Mouse (Mus musculus) forebrain, postnatal 0 days (tissue): ENCODE measurements around the gene D10Jhu81e. TPM values are rescaled to one million over a fixed set of nuclear protein-coding genes. Genes with fewer than 3 reads are reported as not detected.
"Not testable (repeated sequence)": the region's sequence is repeated elsewhere in the genome, so short reads cannot be mapped to it uniquely, and the experiment has no call there.

ENCODE experiments used
- ATAC-seq: fragments of 200-750 bp; cut with Nextera tagmentation; 2 replicates; pipeline ENCODE4 v1.8.0; 2017; ENCODE audit warnings: mild to moderate bottlenecking, moderate library complexity
- DNase-seq: peaks from one replicate; pipeline ENCODE4 v3.0.0-alpha.2; 2015
- H3K27ac ChIP-seq: fragments of 300-500 bp; sonication (generic); 2 replicates; pipeline ENCODE4 v1.5.1; 2014; ENCODE audit warnings: low read depth, mild to moderate bottlenecking, antibody characterized with exemption, low read length, moderate library complexity, mixed read lengths
- H3K27me3 ChIP-seq: fragments of 300-500 bp; sonication (generic); 2 replicates; pipeline ENCODE4 v1.6.1; 2014; ENCODE audit warnings: mild to moderate bottlenecking, low read length, mixed read lengths; ENCODE audit not compliant: insufficient read depth
- H3K36me3 ChIP-seq: fragments of 300-500 bp; sonication (generic); 2 replicates; pipeline ENCODE4 v1.6.1; 2014; ENCODE audit warnings: mild to moderate bottlenecking, moderate library complexity; ENCODE audit not compliant: insufficient read depth
- H3K4me1 ChIP-seq: fragments of 300-500 bp; sonication (generic); 2 replicates; pipeline ENCODE4 v1.6.1; 2014; ENCODE audit warnings: antibody characterized with exemption; ENCODE audit not compliant: insufficient read depth
- H3K4me2 ChIP-seq: fragments of 300-500 bp; sonication (generic); 2 replicates; pipeline ENCODE4 v1.6.1; 2014; ENCODE audit warnings: low read depth, mild to moderate bottlenecking, moderate library complexity
- H3K4me3 ChIP-seq: fragments of 300-500 bp; sonication (generic); 2 replicates; pipeline ENCODE4 v1.5.1; 2014; ENCODE audit warnings: low read depth, low read length, mixed read lengths
- H3K9ac ChIP-seq: fragments of 300-500 bp; sonication (generic); 2 replicates; pipeline ENCODE4 v1.6.1; 2014; ENCODE audit warnings: mild to moderate bottlenecking
- H3K9me3 ChIP-seq: fragments of 300-500 bp; sonication (generic); 2 replicates; pipeline ENCODE4 v1.6.1; 2016; ENCODE audit warnings: low read length
- CTCF ChIP-seq: sonication (generic); IDR thresholded peaks from 2 replicates; pipeline ENCODE4 v1.5.1; 2016; ENCODE audit warnings: antibody characterized with exemption, control low read depth, low read depth
- WGBS: fragments of 180-500 bp; shearing (Covaris S2); extraction: QIAGEN DNeasy Blood & Tissue Kit; methylation state at CpG from one replicate; pipeline ENCODE4 v1.1.7; 2014; 5-methylcytosine and 5-hydroxymethylcytosine counted together
- polyA plus RNA-seq: library from polyadenylated mRNA; unstranded; fragments of >200 nt; fragmentation: Nextera tagmentation; extraction: Ambion mirVana; gene quantifications from 2 replicates; pipeline ENCODE4 v1.2.1, GENCODE M21; 2015
- total RNA-seq: library from RNA; depleted of rRNA; stranded (reverse); fragments of >200 nt; gene quantifications from 2 replicates; pipeline ENCODE4 v1.2.3, GENCODE M21; 2014; rRNA removed

Gene D10Jhu81e
- total RNA-seq = 76.7 and 85.2 TPM in 2 replicates
- polyA plus RNA-seq = 21.2 and 24.4 TPM in 2 replicates

GRCm38 (mm10) chr10:78169281-78170042 lies at the start of gene D10Jhu81e:
Gene D10Jhu81e (minus strand): TSS chr10:78169782.
- Histone ChIP-seq H3K4me1 (peaks cover 14% of the 10 kb centered on the region), H3K4me3 (peak within 1 kb of the TSS; percentile 90), H3K27ac (peak within 1 kb of the TSS; percentile 85), H3K27me3 (no peaks in the 10 kb centered on the region), H3K4me2 (peak within 1 kb of the TSS; percentile 83), H3K36me3 (peaks cover 64% of the 10 kb centered on the region), H3K9me3 (no peaks in the 10 kb centered on the region), H3K9ac (peak within 1 kb of the TSS; percentile 91)
- 3% methylated on average over 50 of the region's 50 CpGs for WGBS
- peak; percentile 47 for TF ChIP-seq CTCF
- peak; percentile 98 for DNase-seq
- ATAC-seq = peak; percentile 98

DNA sequence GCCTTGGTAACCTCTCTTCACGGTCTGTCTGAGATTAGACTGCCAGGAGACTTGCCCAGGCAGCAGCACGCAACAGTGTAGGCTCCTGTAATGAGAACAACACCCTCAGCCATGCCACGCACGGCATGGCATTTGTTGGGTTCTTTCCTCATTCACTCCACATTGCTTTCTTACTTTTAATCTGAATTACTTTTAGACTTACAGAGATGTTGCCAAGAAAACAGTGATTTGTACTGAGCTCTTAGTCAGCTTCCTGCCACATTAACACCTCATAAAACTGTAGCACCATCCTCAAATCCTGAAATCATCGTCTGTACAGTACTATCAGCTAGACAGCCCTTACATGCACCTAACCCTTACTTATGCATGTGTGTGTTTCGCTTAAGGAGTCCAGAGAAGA lies 49.0 kb upstream of the D10Jhu81e start:
- no peak overlapping the region for H3K9ac ChIP-seq
- DNase-seq = no peak
- H3K27ac ChIP-seq = no peak overlapping the region
- no peak overlapping the region for H3K4me2 ChIP-seq
- peaks cover 64% of the 10 kb centered on the region for H3K36me3 ChIP-seq
- ATAC-seq = no peak
- WGBS = 90% methylated on average over 6 of the region's 6 CpGs
- no peaks in the 10 kb centered on the region for H3K9me3 ChIP-seq
- H3K4me3 ChIP-seq = no peak overlapping the region
- H3K4me1 ChIP-seq = no peaks in the 10 kb centered on the region
- no peak for TF ChIP-seq CTCF
- no peaks in the 10 kb centered on the region for H3K27me3 ChIP-seq

DNA sequence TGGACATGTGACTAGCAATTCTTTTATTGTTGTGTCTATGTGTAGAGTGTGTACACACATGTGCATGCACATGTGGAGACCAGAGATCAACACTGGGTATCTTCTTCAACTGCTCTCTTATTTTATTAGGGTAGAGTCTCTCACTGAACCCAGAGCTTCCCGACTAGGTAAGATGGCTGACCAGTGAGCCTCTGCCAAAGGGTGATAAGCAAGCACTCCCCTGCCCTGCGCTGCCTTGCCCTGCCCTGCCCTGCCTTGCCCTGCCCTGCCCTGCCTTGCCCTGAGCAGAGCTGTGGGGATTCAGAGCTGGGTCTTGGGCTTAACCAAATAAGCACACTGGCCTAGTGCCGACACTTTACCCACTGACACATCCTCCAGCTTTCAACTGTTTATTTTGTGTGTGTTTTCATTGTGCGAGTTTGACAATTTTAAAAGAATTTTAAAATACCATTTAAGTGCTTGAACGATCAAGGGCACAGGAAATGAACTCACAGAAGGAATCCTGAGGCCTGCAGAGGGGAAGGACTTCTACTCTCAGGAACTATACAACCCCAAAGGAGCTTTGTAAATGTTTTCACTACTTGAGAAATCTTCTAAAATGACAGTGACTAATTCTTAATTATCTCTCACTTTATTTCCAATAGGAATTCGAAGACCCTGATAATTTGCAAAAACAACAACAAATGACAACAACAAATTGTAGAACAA lies 46.9 kb upstream of the D10Jhu81e start:
- TF ChIP-seq CTCF = no peak
- Histone ChIP-seq H3K9me3 (no peaks in the 10 kb centered on the region), H3K4me2 (no peak overlapping the region), H3K27me3 (no peaks in the 10 kb centered on the region), H3K4me1 (no peaks in the 10 kb centered on the region), H3K36me3 (peaks cover 71% of the 10 kb centered on the region), H3K27ac (no peak overlapping the region), H3K9ac (no peak overlapping the region), H3K4me3 (no peak overlapping the region)
- WGBS = 92% methylated on average over 6 of the region's 6 CpGs
- DNase-seq (no peak), ATAC-seq (no peak)

DNA sequence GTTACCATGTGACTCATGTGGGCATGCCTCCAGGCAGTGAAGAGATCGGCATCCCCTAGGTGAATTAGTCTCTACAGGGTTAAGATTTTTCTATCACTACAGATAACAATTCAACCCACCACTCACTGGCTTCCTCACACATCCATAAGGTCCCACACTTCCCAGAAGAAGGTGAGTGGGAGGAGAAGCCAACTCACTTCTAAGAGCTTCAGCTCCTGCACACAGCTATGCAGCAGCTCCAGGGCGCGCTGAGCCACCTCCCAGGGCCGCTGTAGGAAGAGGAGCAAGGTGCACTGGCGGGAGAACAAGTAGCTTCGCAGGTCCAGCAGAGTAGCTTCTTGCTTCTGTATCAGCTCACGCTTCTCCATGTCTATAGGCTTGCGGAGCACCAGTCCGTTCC lies 44.8 kb upstream of the D10Jhu81e start:
- H3K27ac ChIP-seq = no peak overlapping the region
- no peaks in the 10 kb centered on the region for H3K27me3 ChIP-seq
- no peak overlapping the region for H3K4me3 ChIP-seq
- no peak for DNase-seq
- no peaks in the 10 kb centered on the region for H3K9me3 ChIP-seq
- no peak for TF ChIP-seq CTCF
- H3K4me2 ChIP-seq = no peak overlapping the region
- H3K4me1 ChIP-seq = no peaks in the 10 kb centered on the region
- no peak overlapping the region for H3K9ac ChIP-seq
- WGBS = 95% methylated on average over 9 of the region's 9 CpGs
- H3K36me3 ChIP-seq = peaks cover 67% of the 10 kb centered on the region
- no peak for ATAC-seq

DNA sequence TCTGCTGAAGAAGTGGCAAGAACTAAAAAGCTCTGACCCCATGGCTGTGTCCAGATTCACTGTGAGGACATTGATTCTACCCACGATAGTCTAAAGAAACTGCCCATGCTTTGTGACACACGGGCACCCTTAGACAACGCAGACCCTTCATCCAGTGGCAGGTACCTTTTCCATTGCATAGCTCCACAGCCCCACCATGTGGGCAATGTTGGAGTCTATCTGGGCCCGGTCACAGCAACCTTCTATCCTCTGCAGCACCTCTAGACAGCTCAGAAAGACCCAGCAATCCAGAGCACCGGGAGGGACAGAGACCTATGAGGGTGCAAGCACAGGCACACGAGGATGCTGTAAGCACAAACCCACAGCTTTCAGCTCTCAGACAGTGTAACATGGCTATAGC lies 41.7 kb upstream of the D10Jhu81e start:
- WGBS = 64% methylated on average over 6 of the region's 6 CpGs
- Histone ChIP-seq H3K4me1 (no peaks in the 10 kb centered on the region), H3K9me3 (no peaks in the 10 kb centered on the region), H3K9ac (no peak overlapping the region), H3K27me3 (no peaks in the 10 kb centered on the region), H3K27ac (no peak overlapping the region), H3K36me3 (peaks cover 80% of the 10 kb centered on the region), H3K4me3 (no peak overlapping the region), H3K4me2 (no peak overlapping the region)
- peak; percentile 60 for TF ChIP-seq CTCF
- DNase-seq (peak; percentile 3), ATAC-seq (no peak; the same call in 1 of the 2 replicates)

GRCm38 (mm10) chr10:78201182-78201581 lies 31.6 kb upstream of the D10Jhu81e start:
- H3K27me3 ChIP-seq = no peaks in the 10 kb centered on the region
- ATAC-seq (no peak), DNase-seq (no peak)
- peaks cover 85% of the 10 kb centered on the region for H3K36me3 ChIP-seq
- no peak overlapping the region for H3K4me2 ChIP-seq
- 93% methylated on average over 4 of the region's 4 CpGs for WGBS
- no peak overlapping the region for H3K4me3 ChIP-seq
- no peaks in the 10 kb centered on the region for H3K9me3 ChIP-seq
- no peak for TF ChIP-seq CTCF
- H3K4me1 ChIP-seq = no peaks in the 10 kb centered on the region
- H3K9ac ChIP-seq = no peak overlapping the region
- H3K27ac ChIP-seq = no peak overlapping the region

- no peak for TF ChIP-seq CTCF
- ATAC-seq (no peak), DNase-seq (no peak)
- no peak overlapping the region for H3K27ac ChIP-seq
- H3K4me1 ChIP-seq = no peaks in the 10 kb centered on the region
- WGBS = 95% methylated on average over 5 of the region's 5 CpGs
- H3K9ac ChIP-seq = no peak overlapping the region
- no peak overlapping the region for H3K4me2 ChIP-seq
- H3K27me3 ChIP-seq = no peaks in the 10 kb centered on the region
- H3K36me3 ChIP-seq = peaks cover 90% of the 10 kb centered on the region
- no peaks in the 10 kb centered on the region for H3K9me3 ChIP-seq
- no peak overlapping the region for H3K4me3 ChIP-seq
Observed at GRCm38 (mm10) chr10:78192933-78193332, 23.4 kb upstream of the D10Jhu81e start.

DNA sequence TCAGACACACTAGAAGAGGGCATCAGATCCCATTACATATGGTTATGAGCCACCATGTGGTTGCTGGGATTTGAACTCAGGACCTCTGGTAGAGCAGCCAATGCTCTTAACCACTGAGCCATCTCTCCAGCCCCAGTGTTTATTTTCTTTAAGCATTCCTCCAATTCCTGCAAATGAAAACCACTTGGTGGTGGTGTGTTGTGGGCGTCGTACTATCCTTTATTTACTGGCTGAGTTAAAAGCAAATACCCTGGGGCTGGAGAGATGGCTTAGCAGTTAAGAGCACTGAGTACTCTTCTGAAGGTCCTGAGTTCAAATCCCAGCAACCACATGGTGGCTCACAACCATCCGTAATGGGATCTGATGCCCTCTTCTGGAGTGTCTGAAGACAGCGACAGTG lies 16.5 kb upstream of the D10Jhu81e start:
- not testable (repeated sequence) for H3K4me2 ChIP-seq, H3K9me3 ChIP-seq
- 94% methylated on average over 4 of the region's 4 CpGs for WGBS

More for the DNA sequence above, 16.5 kb upstream of the D10Jhu81e start:
- H3K9ac ChIP-seq, H3K27me3 ChIP-seq, ATAC-seq, DNase-seq, H3K4me3 ChIP-seq, H3K4me1 ChIP-seq, H3K27ac ChIP-seq: not testable (repeated sequence)
- H3K36me3 ChIP-seq = peaks cover 47% of the 10 kb centered on the region
